Mouse (Mus musculus) ES-Bruce4 (cell line): ENCODE results near the gene Tfpt.

Experiments used
- CTCF ChIP-seq: IDR thresholded peaks from one replicate; pipeline ENCODE4 v1.8.1; 2011; ENCODE audit warnings: low read depth, low read length
- EP300 ChIP-seq: IDR thresholded peaks from 2 replicates; pipeline ENCODE4 v1.6.1; 2011; ENCODE audit warnings: low read depth, low read length; ENCODE audit not compliant: insufficient read depth
- POLR2A ChIP-seq: IDR thresholded peaks from one replicate; pipeline ENCODE4 v1.8.1; 2011; ENCODE audit warnings: low read length; ENCODE audit not compliant: insufficient read depth

- no peak for TF ChIP-seq CTCF
- no peak for TF ChIP-seq EP300
- TF ChIP-seq POLR2A, result no peak
These were observed 22.3 kb downstream of the Tfpt start for GRCm38 (mm10) chr7:3607391-3607790.
